17 mouse cellular contexts compared by ENCODE assay signal in genomic region chr13:90497573-90497972, GRCm38 (mm10).
"Had no signal": no experiment of that assay in that cellular context is flagged by ENCODE, and none has a peak within 500 bp of the region (broad histone marks: within the 10 kb centered on the region; RNA-seq: fewer than 3 reads in every experiment).

No protein-coding gene starts in this region.

- H3K4me3 ChIP-seq: lung, embryonic 15.5 days; megakaryocyte, embryonic 14.5 days; midbrain, embryonic 13.5 days; midbrain, embryonic 15.5 days; neural tube, embryonic 12.5 days; stomach, embryonic 15.5 days had no signal

- ATAC-seq: lung, postnatal 0 days; midbrain, embryonic 13.5 days; midbrain, embryonic 15.5 days had no signal

- H3K36me3 ChIP-seq: lung, embryonic 15.5 days; midbrain, embryonic 13.5 days; midbrain, embryonic 15.5 days; neural tube, embryonic 12.5 days; stomach, embryonic 15.5 days had no signal

- H3K9me3 ChIP-seq: lung, embryonic 15.5 days; midbrain, embryonic 13.5 days; midbrain, embryonic 15.5 days; neural tube, embryonic 12.5 days; stomach, embryonic 15.5 days had no signal

- DNase-seq: lung, adult 2 months; lung, postnatal 14 days; lung, postnatal 36 days; right cerebral cortex, postnatal 14 days; thymus, adult 2 months; thymus, postnatal 25 days; thymus, postnatal 4 days had no signal

- H3K9ac ChIP-seq: lung, embryonic 15.5 days; midbrain, embryonic 13.5 days; midbrain, embryonic 15.5 days; neural tube, embryonic 12.5 days; stomach, embryonic 15.5 days had no signal

- H3K27ac ChIP-seq: lung, embryonic 15.5 days; macrophage; midbrain, embryonic 13.5 days; midbrain, embryonic 15.5 days; neural tube, embryonic 12.5 days; stomach, embryonic 15.5 days; stomach, postnatal 0 days had no signal

- H3K4me1 ChIP-seq: lung, embryonic 15.5 days; megakaryocyte, embryonic 14.5 days; midbrain, embryonic 13.5 days; midbrain, embryonic 15.5 days; neural tube, embryonic 12.5 days; stomach, embryonic 15.5 days had no signal

- H3K27me3 ChIP-seq: lung, embryonic 15.5 days; megakaryocyte, embryonic 14.5 days; midbrain, embryonic 13.5 days; midbrain, embryonic 15.5 days; neural tube, embryonic 12.5 days; stomach, embryonic 15.5 days had no signal

- H3K4me2 ChIP-seq: lung, embryonic 15.5 days; midbrain, embryonic 11.5 days; midbrain, embryonic 13.5 days; midbrain, embryonic 15.5 days; neural tube, embryonic 12.5 days; stomach, embryonic 15.5 days had no signal
